Mouse (Mus musculus) neural tube, embryonic 12.5 days (tissue): ENCODE results near the gene Eno4. TPM values are rescaled to one million over a fixed set of nuclear protein-coding genes. Genes with fewer than 3 reads are reported as not detected.

ENCODE experiments used
- ATAC-seq: fragments of 200-750 bp; cut with Nextera tagmentation; 2 replicates; pipeline ENCODE4 v1.8.0; 2017; ENCODE audit warnings: low read depth, mild to moderate bottlenecking, moderate TSS enrichment, moderate library complexity; ENCODE audit not compliant: low FRiP score
- H3K27ac ChIP-seq: fragments of 300-500 bp; sonication (generic); 2 replicates; pipeline ENCODE4 v1.5.1; 2016
- H3K27me3 ChIP-seq: fragments of 300-500 bp; sonication (generic); replicated peaks from 2 replicates; pipeline ENCODE4 v1.6.1; 2016; ENCODE audit warnings: mild to moderate bottlenecking
- H3K36me3 ChIP-seq: fragments of 300-500 bp; sonication (generic); 2 replicates; pipeline ENCODE4 v1.6.1; 2016; ENCODE audit warnings: mild to moderate bottlenecking
- H3K4me1 ChIP-seq: fragments of 300-500 bp; sonication (generic); 2 replicates; pipeline ENCODE4 v1.6.1; 2016
- H3K4me2 ChIP-seq: fragments of 300-500 bp; sonication (generic); replicated peaks from 2 replicates; pipeline ENCODE4 v1.6.1; 2016; ENCODE audit warnings: mild to moderate bottlenecking
- H3K4me3 ChIP-seq: fragments of 300-500 bp; sonication (generic); 2 replicates; pipeline ENCODE4 v1.5.1; 2016
- H3K9ac ChIP-seq: fragments of 300-500 bp; sonication (generic); 2 replicates; pipeline ENCODE4 v1.6.1; 2016; ENCODE audit warnings: mild to moderate bottlenecking
- H3K9me3 ChIP-seq: fragments of 300-500 bp; sonication (generic); 2 replicates; pipeline ENCODE4 v1.6.1; 2016; ENCODE audit warnings: mild to moderate bottlenecking
- WGBS: fragments of 180-500 bp; shearing (Covaris S2); methylation state at CpG from one replicate; pipeline ENCODE4 v1.1.7; 2016; 5-methylcytosine and 5-hydroxymethylcytosine counted together
- microRNA-seq: library from miRNA; unstranded; fragments of <30 nt; microRNA quantifications from one replicate; pipeline ENCODE4, GENCODE M21; 2017
- polyA plus RNA-seq: library from polyadenylated mRNA; unstranded; fragments of >200 nt; fragmentation: Nextera tagmentation; extraction: Ambion mirVana; gene quantifications from 2 replicates; pipeline ENCODE4 v1.2.1, GENCODE M21; 2016

Eno4 gene
- polyA plus RNA-seq, 1 experiment from 2014 or later: 0.55 TPM

DNA sequence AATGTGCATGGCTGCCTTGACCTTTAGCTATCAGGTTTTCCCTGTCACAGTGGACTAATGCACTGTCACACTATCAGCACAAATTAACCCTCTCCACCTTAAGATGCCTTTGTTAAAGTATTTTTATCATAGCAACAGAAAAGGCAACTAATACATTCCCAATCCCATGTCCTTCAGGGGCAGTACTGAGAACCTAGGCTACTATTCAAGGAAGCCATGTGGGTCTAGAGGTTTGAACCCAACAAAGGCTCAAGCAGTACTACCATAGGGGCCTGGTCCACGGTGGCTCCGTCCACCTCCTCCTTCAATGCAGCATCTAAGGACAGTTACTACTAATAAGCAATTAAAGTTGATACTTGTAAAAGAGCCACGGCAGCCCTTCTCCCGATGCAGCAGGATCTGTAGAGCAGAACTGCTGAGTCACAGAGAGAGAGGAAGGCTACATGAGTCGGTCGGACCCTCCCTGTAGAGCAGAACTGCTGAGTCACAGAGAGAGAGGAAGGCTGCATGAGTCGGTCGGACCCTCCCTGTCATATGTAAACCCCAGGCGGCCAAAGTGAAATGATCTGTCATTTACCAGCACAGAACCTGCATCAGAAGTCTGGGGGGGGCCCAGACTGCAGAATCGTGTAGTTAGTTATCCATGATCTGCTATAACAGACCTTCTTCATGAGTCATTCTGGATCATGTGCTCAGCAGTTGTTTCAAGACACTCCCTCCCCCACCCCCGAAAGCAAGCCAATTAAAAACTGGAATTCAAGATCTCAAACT is 35.4 kb downstream of the Eno4 start:
- Histone ChIP-seq H3K9ac (no peak overlapping the region), H3K27me3 (peaks cover 74% of the 10 kb centered on the region), H3K9me3 (no peaks in the 10 kb centered on the region), H3K4me1 (no peaks in the 10 kb centered on the region), H3K4me2 (no peak overlapping the region), H3K4me3 (no peak overlapping the region), H3K27ac (no peak overlapping the region), H3K36me3 (no peaks in the 10 kb centered on the region)
- no peak for ATAC-seq
- WGBS: 74% methylated on average over 11 of the region's 11 CpGs

DNA sequence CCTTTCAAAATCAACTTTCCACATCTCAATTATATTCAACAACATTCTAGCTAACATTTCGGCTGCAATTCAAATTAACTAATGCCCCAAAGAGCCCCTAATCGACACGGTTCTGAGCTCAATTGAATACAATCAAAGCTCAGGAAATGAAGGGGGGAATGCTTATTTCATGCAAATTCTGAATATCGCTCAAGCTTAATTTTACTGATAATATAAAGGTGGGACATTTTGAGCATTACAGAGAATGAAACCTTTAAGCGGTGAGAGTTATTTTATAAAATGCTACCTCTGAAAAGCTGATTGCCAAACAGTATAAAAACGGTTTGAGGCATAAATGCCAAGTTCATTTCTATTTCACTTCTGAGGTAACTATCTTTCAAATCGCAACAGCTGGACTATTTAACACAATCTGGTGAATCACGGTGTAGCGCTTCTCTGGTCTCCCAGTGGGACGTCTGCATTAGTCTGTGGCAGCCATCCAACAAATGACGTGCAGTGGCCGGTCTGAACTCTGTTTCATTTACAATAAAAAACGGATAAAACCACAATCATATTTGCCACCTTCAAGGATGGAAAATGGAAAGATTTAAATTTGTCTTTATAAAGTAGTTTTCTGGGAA is 36.3 kb downstream of the Eno4 start:
- Histone ChIP-seq H3K4me1 (no peaks in the 10 kb centered on the region), H3K27me3 (peaks cover 67% of the 10 kb centered on the region), H3K4me3 (no peak overlapping the region), H3K27ac (no peak overlapping the region), H3K4me2 (0 out of 2 replicates have a peak overlapping the region, but pooled peaks have one; percentile 9), H3K36me3 (no peaks in the 10 kb centered on the region), H3K9ac (no peak overlapping the region), H3K9me3 (no peaks in the 10 kb centered on the region)
- no peak for ATAC-seq
- WGBS: 39% methylated on average over 13 of the region's 13 CpGs

DNA sequence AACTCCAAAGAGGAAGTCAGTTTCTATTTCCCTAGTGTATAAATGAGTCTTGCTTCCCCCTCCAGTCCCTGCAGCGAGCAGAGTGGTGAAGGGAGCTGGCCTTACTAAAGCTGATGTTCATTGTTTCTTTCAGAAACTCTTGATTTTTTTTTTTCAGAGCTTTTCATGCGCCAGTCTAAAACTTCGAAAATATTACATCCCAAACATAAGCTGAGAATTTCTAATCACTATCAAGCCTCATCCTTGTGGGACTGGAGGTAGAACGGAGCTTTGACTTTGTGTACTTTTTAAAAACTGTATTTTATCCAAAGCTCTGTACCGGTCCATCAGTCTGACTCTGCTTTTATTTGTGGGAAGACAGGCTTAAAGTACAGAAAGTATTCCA is 36.8 kb downstream of the Eno4 start:
- WGBS: 74% methylated on average over 5 of the region's 5 CpGs
- no peaks in the 10 kb centered on the region for H3K9me3 ChIP-seq
- 0 out of 2 replicates have a peak overlapping the region, but pooled peaks have one; percentile 9 for H3K4me2 ChIP-seq
- H3K27ac ChIP-seq: no peak overlapping the region
- H3K4me3 ChIP-seq: no peak overlapping the region
- no peak for ATAC-seq
- no peaks in the 10 kb centered on the region for H3K4me1 ChIP-seq
- H3K36me3 ChIP-seq: no peaks in the 10 kb centered on the region
- no peak overlapping the region for H3K9ac ChIP-seq
- peaks cover 62% of the 10 kb centered on the region for H3K27me3 ChIP-seq

DNA sequence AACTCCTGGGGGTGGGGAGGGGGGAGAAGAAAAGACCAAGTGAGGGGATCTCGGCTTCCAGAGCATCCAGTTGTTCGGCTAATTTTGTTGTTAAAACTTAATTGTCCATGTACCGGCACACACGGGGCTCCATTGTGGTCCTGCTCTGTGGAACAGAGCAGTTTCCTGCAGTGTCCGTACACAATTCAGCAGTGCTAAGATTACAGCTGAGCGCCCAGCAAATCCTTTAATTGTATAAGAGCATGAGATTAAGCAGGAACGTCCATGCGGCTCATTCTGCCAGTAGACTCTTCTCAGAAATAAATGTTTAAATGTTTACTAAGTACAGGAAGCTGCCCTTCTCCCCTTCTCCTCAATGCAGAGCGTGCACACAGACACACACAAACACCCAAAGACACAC is 38.3 kb downstream of the Eno4 start:
- H3K4me3 ChIP-seq: no peak overlapping the region
- no peak for ATAC-seq

DNA sequence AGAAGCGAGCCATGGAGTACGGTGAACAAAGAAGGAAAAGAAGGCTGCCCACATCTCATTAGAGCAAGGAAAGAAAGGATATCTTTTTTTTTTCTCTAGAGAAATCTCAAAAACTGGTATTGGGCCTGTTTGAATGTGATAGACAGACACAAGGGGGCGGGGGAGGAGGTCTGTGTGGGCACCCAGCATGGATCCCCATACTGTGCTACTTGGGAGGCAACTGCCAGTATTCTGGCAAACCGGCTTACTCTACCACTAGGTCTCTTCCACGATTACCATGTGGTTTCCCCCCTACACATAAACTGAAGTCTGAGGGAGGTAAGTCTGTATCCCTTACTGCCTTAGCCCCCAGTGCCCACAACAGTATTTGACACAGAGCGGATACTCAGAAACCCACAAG is 59.6 kb downstream of the Eno4 start:
- ATAC-seq: no peak
- no peak overlapping the region for H3K27ac ChIP-seq
- H3K4me3 ChIP-seq: no peak overlapping the region
- H3K27me3 ChIP-seq: no peaks in the 10 kb centered on the region
- no peaks in the 10 kb centered on the region for H3K4me1 ChIP-seq
- no peaks in the 10 kb centered on the region for H3K9me3 ChIP-seq
- no peak overlapping the region for H3K9ac ChIP-seq
- WGBS: 88% methylated on average over 6 of the region's 6 CpGs
- no peak overlapping the region for H3K4me2 ChIP-seq
- no peaks in the 10 kb centered on the region for H3K36me3 ChIP-seq

More for the DNA sequence above, 38.3 kb downstream of the Eno4 start:
- no peak overlapping the region; the same call in 1 of the 2 replicates for H3K4me2 ChIP-seq
- no peak overlapping the region for H3K9ac ChIP-seq
- peaks cover 51% of the 10 kb centered on the region for H3K27me3 ChIP-seq
- H3K27ac ChIP-seq: no peak overlapping the region
- 12% methylated on average over 9 of the region's 9 CpGs for WGBS
- no peaks in the 10 kb centered on the region for H3K4me1 ChIP-seq
- H3K9me3 ChIP-seq: no peaks in the 10 kb centered on the region
- no peaks in the 10 kb centered on the region for H3K36me3 ChIP-seq

GRCm38 (mm10) chr19:59006577-59007340 is 63.5 kb downstream of the Eno4 start:
- no peaks in the 10 kb centered on the region for H3K36me3 ChIP-seq
- no peak overlapping the region for H3K27ac ChIP-seq

GRCm38 (mm10) chr19:59010802-59011201 is 67.6 kb downstream of the Eno4 start:
- Histone ChIP-seq H3K4me3 (no peak overlapping the region), H3K4me1 (no peaks in the 10 kb centered on the region), H3K27ac (no peak overlapping the region), H3K9ac (no peak overlapping the region), H3K4me2 (no peak overlapping the region), H3K9me3 (no peaks in the 10 kb centered on the region), H3K27me3 (no peaks in the 10 kb centered on the region), H3K36me3 (no peaks in the 10 kb centered on the region)
- ATAC-seq: no peak
- WGBS: 85% methylated on average over 5 of the region's 5 CpGs

More at GRCm38 (mm10) chr19:59006577-59007340, 63.5 kb downstream of the Eno4 start:
- Histone ChIP-seq H3K4me1 (no peaks in the 10 kb centered on the region), H3K4me2 (no peak overlapping the region), H3K9me3 (no peaks in the 10 kb centered on the region), H3K9ac (no peak overlapping the region), H3K4me3 (no peak overlapping the region), H3K27me3 (no peaks in the 10 kb centered on the region)
- ATAC-seq: no peak
- WGBS: 65% methylated on average over 15 of the region's 15 CpGs

Small RNA genes lying within 50 kb of the gene (microRNA-seq; reads per million reads assigned to microRNA genes)
- 2.6 reads per million, percentile 6 among the genes with 10 or more reads in this experiment for gene Mir3086

Other genes starting within 250 kb of the Eno4 start
- gene Pnliprp1, start 214.5 kb upstream of the Eno4 start, polyA plus RNA-seq: 0.45 TPM in 1 of 2 replicates, not detected in the other
- not detected in 2 replicates for gene Pnliprp2, start 183.7 kb upstream of the Eno4 start, polyA plus RNA-seq
- gene 1700019N19Rik, start 149.0 kb upstream of the Eno4 start, polyA plus RNA-seq: not detected in 2 replicates
- gene Hspa12a, start 229 bp downstream of the Eno4 start, polyA plus RNA-seq: 67.0 and 74.2 TPM in 2 replicates
- 10.2 and 12.9 TPM in 2 replicates for gene Shtn1, start 132.7 kb downstream of the Eno4 start, polyA plus RNA-seq
- gene Vax1, start 226.6 kb downstream of the Eno4 start, polyA plus RNA-seq: 0.19 TPM in 1 of 2 replicates, not detected in the other